Mouse (Mus musculus) CH12.LX (cell line): ENCODE data around the gene Alb. TPM values are rescaled to one million over a fixed set of nuclear protein-coding genes. Genes with fewer than 3 reads are reported as not detected.

Experiments
- DNase-seq: peaks from one replicate; pipeline ENCODE4 v3.0.0-alpha.2; 2013; ENCODE audit errors: extremely low read depth
- H3K27ac ChIP-seq: 2 replicates; pipeline ENCODE4 v1.5.1; 2012; ENCODE audit warnings: low read depth, mild to moderate bottlenecking, control low read depth, moderate library complexity; ENCODE audit not compliant: insufficient read depth
- H3K27me3 ChIP-seq: replicated peaks from 2 replicates; pipeline ENCODE3; 2012; ENCODE audit warnings: inconsistent platforms
- H3K36me3 ChIP-seq, 2 experiments: replicated peaks in 1 of 2; 2 replicates each; pipeline versions ENCODE3 to v1.6.1; 2012; ENCODE audit warnings: inconsistent platforms in 1 of 2, low read length in 1 of 2, mild to moderate bottlenecking in 1 of 2, mixed read lengths in 1 of 2, moderate library complexity in 1 of 2; ENCODE audit not compliant: control insufficient read depth in 1 of 2, insufficient read depth in 1 of 2
- H3K4me1 ChIP-seq, 2 experiments: 2 replicates each; pipeline ENCODE4 v1.6.1; 2012; ENCODE audit warnings: inconsistent platforms in 1 of 2, moderate library complexity in 1 of 2; ENCODE audit not compliant: insufficient read depth in 2 of 2, control insufficient read depth in 1 of 2
- H3K4me2 ChIP-seq: 2 replicates; pipeline ENCODE4 v1.6.1; 2012; ENCODE audit warnings: low read depth, mild to moderate bottlenecking, control low read depth; ENCODE audit not compliant: poor library complexity, insufficient read depth, severe bottlenecking
- H3K4me3 ChIP-seq, 3 experiments: fragments of 150-350 bp in 1 of 3; sonication (generic) in 1 of 3; replicated peaks in 1 of 3; 2 replicates each; pipeline versions ENCODE3 to v1.5.1; 2011 to 2012; ENCODE audit warnings: low read depth in 2 of 3, low read length in 2 of 3, mild to moderate bottlenecking in 2 of 3, moderate library complexity in 2 of 3, control low read depth in 1 of 3, improper control_type of control experiment in 1 of 3, inconsistent platforms in 1 of 3, mixed read lengths in 1 of 3; ENCODE audit not compliant: poor library complexity in 1 of 3
- H3K79me2 ChIP-seq: replicated peaks from 2 replicates; pipeline ENCODE4 v1.6.1; 2012; ENCODE audit warnings: mild to moderate bottlenecking, moderate library complexity; ENCODE audit not compliant: control insufficient read depth, poor library complexity, insufficient read depth, severe bottlenecking; ENCODE audit errors: extremely low read depth
- H3K9ac ChIP-seq: 2 replicates; pipeline ENCODE4 v1.6.1; 2012; ENCODE audit warnings: low read depth, mild to moderate bottlenecking, control low read depth, moderate library complexity; ENCODE audit not compliant: insufficient read depth
- H3K9me3 ChIP-seq: replicated peaks from 2 replicates; pipeline ENCODE3; 2012; ENCODE audit warnings: low read length, inconsistent platforms, mixed read lengths
- BHLHE40 ChIP-seq: IDR thresholded peaks from 2 replicates; pipeline ENCODE4 v1.6.1; 2011; ENCODE audit warnings: mild to moderate bottlenecking, low read depth, low read length, improper control_type of control experiment
- ELF1 ChIP-seq: IDR thresholded peaks from 2 replicates; pipeline ENCODE4 v1.6.1; 2014; ENCODE audit warnings: low read depth, mild to moderate bottlenecking, inconsistent platforms, low read length, improper control_type of control experiment
- HCFC1 ChIP-seq: IDR thresholded peaks from 2 replicates; pipeline ENCODE4 v1.6.1; 2012; ENCODE audit warnings: low read depth, mild to moderate bottlenecking, inconsistent platforms, low read length, improper control_type of control experiment
- JUND ChIP-seq: conservative IDR thresholded peaks from 2 replicates; pipeline ENCODE4 v1.6.1; 2011; ENCODE audit warnings: low read depth, low read length, improper control_type of control experiment
- KAT2A ChIP-seq: IDR thresholded peaks from 2 replicates; pipeline ENCODE4 v1.6.1; 2012; ENCODE audit warnings: low read length, improper control_type of control experiment, inconsistent platforms; ENCODE audit not compliant: insufficient replicate concordance
- MAFK ChIP-seq: IDR thresholded peaks from 2 replicates; pipeline ENCODE4 v1.6.1; 2011; ENCODE audit warnings: low read length, improper control_type of control experiment; ENCODE audit not compliant: insufficient replicate concordance
- MAX ChIP-seq: IDR thresholded peaks from 2 replicates; pipeline ENCODE4 v1.6.1; 2011; ENCODE audit warnings: low read length, improper control_type of control experiment
- MAZ ChIP-seq: IDR thresholded peaks from 2 replicates; pipeline ENCODE4 v1.6.1; 2012; ENCODE audit warnings: low read depth, mild to moderate bottlenecking, inconsistent platforms, low read length, improper control_type of control experiment, moderate library complexity
- MYC ChIP-seq: IDR thresholded peaks from 2 replicates; pipeline ENCODE4 v1.6.1; 2011; ENCODE audit warnings: low read depth, mild to moderate bottlenecking, improper control_type of control experiment, low read length
- NELFE ChIP-seq: IDR thresholded peaks from 2 replicates; pipeline ENCODE4 v1.6.1; 2011; ENCODE audit warnings: low read depth, low read length, improper control_type of control experiment
- NRF1 ChIP-seq: IDR thresholded peaks from 2 replicates; pipeline ENCODE4 v1.6.1; 2014; ENCODE audit warnings: low read depth, mild to moderate bottlenecking, inconsistent platforms, low read length, improper control_type of control experiment, moderate library complexity
- RAD21 ChIP-seq: IDR thresholded peaks from 2 replicates; pipeline ENCODE4 v1.6.1; 2011; ENCODE audit warnings: low read depth, mild to moderate bottlenecking, low read length, improper control_type of control experiment, moderate library complexity
- RCOR1 ChIP-seq: conservative IDR thresholded peaks from 2 replicates; pipeline ENCODE4 v1.6.1; 2012; ENCODE audit warnings: low read depth, mild to moderate bottlenecking, inconsistent platforms, low read length, improper control_type of control experiment
- SIN3A ChIP-seq: IDR thresholded peaks from 2 replicates; pipeline ENCODE4 v1.6.1; 2012; ENCODE audit warnings: low read length, improper control_type of control experiment, inconsistent platforms
- TBP ChIP-seq: conservative IDR thresholded peaks from 2 replicates; pipeline ENCODE4 v1.6.1; 2011; ENCODE audit warnings: low read depth, low read length, improper control_type of control experiment
- ZKSCAN1 ChIP-seq: IDR thresholded peaks from 2 replicates; pipeline ENCODE4 v1.6.1; 2012; ENCODE audit warnings: low read depth, inconsistent platforms, low read length, improper control_type of control experiment, borderline replicate concordance
- ZMIZ1 ChIP-seq: IDR thresholded peaks from 2 replicates; pipeline ENCODE4 v1.6.1; 2012; ENCODE audit warnings: low read depth, mild to moderate bottlenecking, inconsistent platforms, low read length, improper control_type of control experiment
- ZNF384 ChIP-seq: IDR thresholded peaks from 2 replicates; pipeline ENCODE4 v1.6.1; 2012; ENCODE audit warnings: low read depth, low read length, improper control_type of control experiment, inconsistent platforms
- dilution Hi-C: fragments of 300-500 bp; cut with MboI; formaldehyde crosslinking; loops from 2 replicates; pipeline ENCODE4 v1.14.3; 2020; ENCODE audit warnings: low sequenced_read_pairs; ENCODE audit not compliant: extremely low pct_unique_long_range_greater_than_20kb, extremely low pct_ligation_motif_present
- in situ Hi-C: fragments of 300-500 bp; cut with MboI; formaldehyde crosslinking; loops from 3 replicates; pipeline ENCODE4 v1.14.3; 2019; ENCODE audit warnings: low sequenced_read_pairs, low pct_ligation_motif_present, low pct_unique_long_range_greater_than_20kb, mixed read lengths
- polyA plus RNA-seq: library from polyadenylated mRNA; unstranded; fragments of >175 nt; gene quantifications from 2 replicates; pipeline ENCODE4 v1.2.1, GENCODE M21; 2012; ENCODE audit warnings: low read depth; ENCODE audit not compliant: insufficient read length
- total RNA-seq, 2 experiments: library from RNA; depleted of rRNA; stranded (reverse); fragments of 300-350 nt in 1 of 2; fragments of >200 nt in 1 of 2; gene quantifications; 2 replicates each; pipeline ENCODE4 v1.2.3; 2012 to 2014

The Alb gene
- total and polyA plus RNA-seq, 3 experiments: 0.40 TPM; not detected in 2

DNA sequence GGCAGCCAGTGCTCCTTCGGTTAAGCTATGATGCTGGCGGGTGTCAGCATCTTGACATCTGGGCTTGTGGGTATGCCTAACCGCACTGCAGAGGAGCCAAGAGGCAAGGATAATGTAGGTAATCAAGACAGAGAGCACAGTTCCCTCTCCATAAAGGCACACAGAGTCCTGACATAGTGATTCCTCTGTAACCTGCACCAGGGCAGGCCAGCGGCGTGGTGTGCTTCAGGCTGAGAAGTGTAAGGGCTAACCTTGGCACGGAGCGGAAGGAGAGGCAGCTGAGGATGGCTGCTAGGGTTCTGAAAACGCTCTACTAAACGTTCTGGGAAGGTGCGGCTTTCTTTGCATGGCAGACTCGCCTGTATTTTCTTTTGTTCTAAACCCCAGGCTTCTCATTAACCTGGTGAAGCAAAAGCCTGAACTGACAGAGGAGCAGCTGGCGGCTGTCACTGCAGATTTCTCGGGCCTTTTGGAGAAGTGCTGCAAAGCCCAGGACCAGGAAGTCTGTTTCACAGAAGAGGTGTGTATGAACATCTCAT lies 46.8 kb downstream of the Alb start:
- Histone ChIP-seq H3K27ac (no peak overlapping the region), H3K9ac (no peak overlapping the region), H3K4me3 (no peak overlapping the region), H3K9me3 (no peaks in the 10 kb centered on the region), H3K4me2 (no peak overlapping the region), H3K36me3 (peaks cover 3 to 8% of the 10 kb centered on the region in 2 experiments), H3K79me2 (no peaks in the 10 kb centered on the region), H3K27me3 (no peaks in the 10 kb centered on the region), H3K4me1 (peaks cover 5 to 6% of the 10 kb centered on the region in 2 experiments)
- TF ChIP-seq ZKSCAN1 (no peak), HCFC1 (no peak), MAZ (no peak), TBP (no peak), MYC (no peak), RAD21 (no peak), MAFK (no peak), JUND (no peak), RCOR1 (no peak), BHLHE40 (no peak), NELFE (no peak), ELF1 (no peak)
- no peak for DNase-seq
- dilution Hi-C loops (no loop called here), in situ Hi-C loops (no loop called here)

DNA sequence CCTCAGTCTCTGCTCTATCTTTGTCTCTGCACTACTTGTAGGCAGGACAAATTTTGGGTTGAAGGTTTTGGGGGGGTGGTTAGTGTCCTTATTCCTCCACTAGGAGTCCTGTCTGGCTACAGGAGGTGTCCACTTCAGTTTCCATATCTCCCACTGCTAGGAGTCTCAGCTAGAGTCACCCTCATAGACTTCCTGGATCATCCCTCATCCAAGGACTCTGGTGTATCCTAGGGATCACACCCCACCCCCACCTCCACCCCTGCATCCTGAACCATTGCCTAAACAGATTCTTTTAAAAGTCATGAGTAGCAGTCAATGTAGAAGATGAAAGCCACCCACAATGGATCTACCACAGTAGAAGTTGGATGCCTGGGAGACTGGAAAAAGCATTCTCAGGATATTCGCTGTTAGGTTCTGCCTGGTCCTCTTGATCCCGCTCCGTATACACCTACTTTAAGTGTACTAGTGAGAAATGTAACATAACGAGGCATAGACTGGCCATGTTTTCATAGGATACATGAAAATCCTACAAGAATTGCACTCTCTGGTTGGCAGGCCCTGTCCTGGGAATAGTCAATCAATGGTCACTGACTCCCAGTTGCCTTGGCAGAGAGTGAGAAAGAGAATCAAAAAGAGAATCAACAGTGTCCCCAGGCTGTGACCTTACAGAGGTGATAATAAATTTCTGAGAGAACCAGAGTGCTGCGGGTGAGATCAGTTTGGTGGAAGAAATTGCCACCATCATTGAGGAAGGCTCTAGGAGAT lies 49.3 kb downstream of the Alb start:
- TF ChIP-seq TBP (no peak), ELF1 (no peak), RAD21 (no peak), ZKSCAN1 (no peak), JUND (no peak), MAX (no peak), BHLHE40 (no peak), KAT2A (no peak), HCFC1 (no peak), ZMIZ1 (no peak), SIN3A (no peak), MYC (no peak), NRF1 (no peak), MAFK (no peak), ZNF384 (no peak)
- Histone ChIP-seq H3K4me2 (no peak overlapping the region), H3K27me3 (no peaks in the 10 kb centered on the region), H3K9me3 (no peaks in the 10 kb centered on the region), H3K9ac (no peak overlapping the region), H3K79me2 (no peaks in the 10 kb centered on the region), H3K4me3 (no peak overlapping the region), H3K4me1 (no peaks in the 10 kb centered on the region), H3K27ac (no peak overlapping the region), H3K36me3 (peaks cover 3 to 8% of the 10 kb centered on the region in 2 experiments)
- no peak for DNase-seq
- dilution Hi-C loops: no loop called here
- in situ Hi-C loops: no loop called here
